Mouse (Mus musculus): Measurements from ENCODE around the gene Kdm5a. TPM values are rescaled to one million over a fixed set of nuclear protein-coding genes. Genes with fewer than 3 reads are reported as not detected.
A peak's percentile ranks its signal among the peaks of the same experiment; 100 is the strongest.

Kdm5a gene
- 37.5 and 39.4 TPM in 2 replicates for polyA plus RNA-seq (2015; fragmentation: Nextera tagmentation; extraction: Ambion mirVana)

- peak within 1 kb of the TSS; percentile 59 for H3K4me3 ChIP-seq (replicated peaks; ENCODE audit: low read length)
- H3K9me3 ChIP-seq (replicated peaks; ENCODE audit: control insufficient read depth, low read length) = no peaks in the 10 kb centered on the region
- peak within 1 kb of the TSS; percentile 95 for H3K4me2 ChIP-seq (ENCODE audit: low read depth, low read length)
- H3K27me3 ChIP-seq (ENCODE audit: control insufficient read depth, insufficient read depth, low read length) = no peaks in the 10 kb centered on the region
- WGBS = under 1% methylated on average over 71 of the region's 71 CpGs
- peaks cover 9% of the 10 kb centered on the region; the same call in 1 of the 2 replicates for H3K4me1 ChIP-seq (ENCODE audit: control insufficient read depth, insufficient read depth, low read length)
- peak within 1 kb of the TSS; percentile 91 for H3K9ac ChIP-seq (ENCODE audit: low read length)
- 0 out of 2 replicates have a peak, but pooled peaks cover 11% of the 10 kb centered on the region for H3K36me3 ChIP-seq (ENCODE audit: control insufficient read depth, insufficient read depth, low read length)
- H3K27ac ChIP-seq (ENCODE audit: low read length) = peak within 1 kb of the TSS; percentile 99
- ATAC-seq (ENCODE audit: insufficient read depth, low FRiP score) = peak; percentile 98
Measured at GRCm38 (mm10) chr6:120363688-120364522, at the start of gene Kdm5a, which contains the start of gene Ccdc77. Kdm5a (plus strand) TSS chr6:120364124. Ccdc77 (minus strand) TSS chr6:120364374.

GRCm38 (mm10) chr6:120318303-120318940 is 45.5 kb upstream of the Kdm5a start:
- Histone ChIP-seq H3K27ac (ENCODE audit: low read length) (peak overlapping the region; percentile 46; the same call in 1 of the 2 replicates), H3K4me3 (replicated peaks; ENCODE audit: low read length) (no peak overlapping the region), H3K27me3 (ENCODE audit: control insufficient read depth, insufficient read depth, low read length) (no peaks in the 10 kb centered on the region), H3K9ac (ENCODE audit: low read length) (no peak overlapping the region), H3K4me2 (ENCODE audit: low read depth, low read length) (no peak overlapping the region), H3K36me3 (ENCODE audit: control insufficient read depth, insufficient read depth, low read length) (no peaks in the 10 kb centered on the region), H3K9me3 (replicated peaks; ENCODE audit: control insufficient read depth, low read length) (no peaks in the 10 kb centered on the region), H3K4me1 (ENCODE audit: control insufficient read depth, insufficient read depth, low read length) (no peaks in the 10 kb centered on the region)
- 50% methylated on average over 11 of the region's 11 CpGs for WGBS
- ATAC-seq (ENCODE audit: insufficient read depth, low FRiP score) = peak; percentile 61

DNA sequence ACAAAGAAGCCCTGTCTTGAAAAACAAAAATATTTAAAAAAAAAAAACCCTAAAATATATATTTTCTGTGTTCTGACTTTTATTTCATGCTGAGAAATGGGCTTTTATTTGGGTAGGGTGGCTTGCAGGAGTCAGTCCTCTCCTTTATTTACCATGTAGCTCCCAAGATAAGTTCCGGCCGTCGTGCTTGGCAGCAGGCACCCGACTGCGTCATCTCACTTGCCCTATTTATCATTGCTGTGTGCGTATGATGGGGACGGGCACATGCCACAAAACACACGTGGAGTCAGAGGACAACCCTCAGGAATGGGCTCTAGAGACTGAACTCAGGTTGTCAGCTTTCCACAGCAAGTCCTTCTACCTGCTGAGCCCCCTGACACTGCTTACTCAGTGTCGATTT is 44.8 kb upstream of the Kdm5a start:
- H3K27me3 ChIP-seq (ENCODE audit: control insufficient read depth, insufficient read depth, low read length) = no peaks in the 10 kb centered on the region
- H3K36me3 ChIP-seq (ENCODE audit: control insufficient read depth, insufficient read depth, low read length) = no peaks in the 10 kb centered on the region
- peak; percentile 60; the same call in 1 of the 2 replicates for ATAC-seq (ENCODE audit: insufficient read depth, low FRiP score)
- H3K9me3 ChIP-seq (replicated peaks; ENCODE audit: control insufficient read depth, low read length) = no peaks in the 10 kb centered on the region
- H3K4me3 ChIP-seq (replicated peaks; ENCODE audit: low read length) = no peak overlapping the region
- 54% methylated on average over 9 of the region's 9 CpGs for WGBS
- no peaks in the 10 kb centered on the region for H3K4me1 ChIP-seq (ENCODE audit: control insufficient read depth, insufficient read depth, low read length)
- no peak overlapping the region for H3K9ac ChIP-seq (ENCODE audit: low read length)
- no peak overlapping the region for H3K27ac ChIP-seq (ENCODE audit: low read length)
- H3K4me2 ChIP-seq (ENCODE audit: low read depth, low read length) = no peak overlapping the region

GRCm38 (mm10) chr6:120320369-120320768 is 43.6 kb upstream of the Kdm5a start:
- Histone ChIP-seq H3K4me2 (ENCODE audit: low read depth, low read length) (no peak overlapping the region), H3K9ac (ENCODE audit: low read length) (no peak overlapping the region), H3K9me3 (replicated peaks; ENCODE audit: control insufficient read depth, low read length) (no peaks in the 10 kb centered on the region), H3K36me3 (ENCODE audit: control insufficient read depth, insufficient read depth, low read length) (no peaks in the 10 kb centered on the region), H3K4me3 (replicated peaks; ENCODE audit: low read length) (no peak overlapping the region), H3K27ac (ENCODE audit: low read length) (no peak overlapping the region), H3K27me3 (ENCODE audit: control insufficient read depth, insufficient read depth, low read length) (no peaks in the 10 kb centered on the region), H3K4me1 (ENCODE audit: control insufficient read depth, insufficient read depth, low read length) (no peaks in the 10 kb centered on the region)
- WGBS = 53% methylated on average over 2 of the region's 2 CpGs
- no peak for ATAC-seq (ENCODE audit: insufficient read depth, low FRiP score)

- ATAC-seq (ENCODE audit: insufficient read depth, low FRiP score) = no peak
- Histone ChIP-seq H3K9ac (ENCODE audit: low read length) (no peak overlapping the region), H3K27me3 (ENCODE audit: control insufficient read depth, insufficient read depth, low read length) (no peaks in the 10 kb centered on the region), H3K4me3 (replicated peaks; ENCODE audit: low read length) (no peak overlapping the region), H3K4me1 (ENCODE audit: control insufficient read depth, insufficient read depth, low read length) (no peaks in the 10 kb centered on the region), H3K4me2 (ENCODE audit: low read depth, low read length) (no peak overlapping the region), H3K27ac (ENCODE audit: low read length) (no peak overlapping the region), H3K9me3 (replicated peaks; ENCODE audit: control insufficient read depth, low read length) (no peaks in the 10 kb centered on the region), H3K36me3 (ENCODE audit: control insufficient read depth, insufficient read depth, low read length) (no peaks in the 10 kb centered on the region)
- WGBS = 29% methylated on average over 6 of the region's 6 CpGs
Measured at GRCm38 (mm10) chr6:120324295-120324927, 39.5 kb upstream of the Kdm5a start.

DNA sequence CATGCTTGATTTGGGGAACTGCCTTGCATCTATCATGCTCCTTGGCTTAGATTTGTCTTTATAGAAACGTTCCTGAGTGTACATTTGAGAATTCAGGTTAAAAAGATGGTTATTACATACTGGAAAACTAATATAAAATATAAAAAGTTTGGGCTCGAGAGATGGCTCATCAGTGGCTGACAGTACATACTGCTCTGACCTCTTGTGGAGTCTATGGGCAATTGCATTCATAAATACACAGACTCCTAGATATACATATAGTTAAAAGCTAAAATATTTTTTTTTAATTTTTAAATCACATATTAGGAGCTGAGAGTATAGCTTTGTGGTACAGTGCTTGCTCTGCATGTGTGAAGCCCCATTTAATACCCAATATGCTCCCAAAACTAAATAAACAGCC is 31.6 kb upstream of the Kdm5a start:
- 72% methylated on average over 2 of the region's 2 CpGs for WGBS
- no peak for ATAC-seq (ENCODE audit: insufficient read depth, low FRiP score)
- H3K36me3 ChIP-seq (ENCODE audit: control insufficient read depth, insufficient read depth, low read length) = peaks cover 10% of the 10 kb centered on the region

GRCm38 (mm10) chr6:120343992-120344391 is 19.9 kb upstream of the Kdm5a start:
- no peaks in the 10 kb centered on the region for H3K27me3 ChIP-seq (ENCODE audit: control insufficient read depth, insufficient read depth, low read length)
- H3K9ac ChIP-seq (ENCODE audit: low read length) = no peak overlapping the region
- H3K9me3 ChIP-seq (replicated peaks; ENCODE audit: control insufficient read depth, low read length) = no peaks in the 10 kb centered on the region
- no peak overlapping the region for H3K27ac ChIP-seq (ENCODE audit: low read length)
- WGBS = 43% methylated on average over 1 of the region's 1 CpGs
- H3K4me2 ChIP-seq (ENCODE audit: low read depth, low read length) = no peak overlapping the region
- H3K36me3 ChIP-seq (ENCODE audit: control insufficient read depth, insufficient read depth, low read length) = peaks cover 23% of the 10 kb centered on the region
- H3K4me3 ChIP-seq (replicated peaks; ENCODE audit: low read length) = no peak overlapping the region
- H3K4me1 ChIP-seq (ENCODE audit: control insufficient read depth, insufficient read depth, low read length) = no peaks in the 10 kb centered on the region
- ATAC-seq (ENCODE audit: insufficient read depth, low FRiP score) = no peak

More for the DNA sequence above, 31.6 kb upstream of the Kdm5a start:
- H3K27me3 ChIP-seq (ENCODE audit: control insufficient read depth, insufficient read depth, low read length) = no peaks in the 10 kb centered on the region
- H3K27ac ChIP-seq (ENCODE audit: low read length) = no peak overlapping the region
- H3K4me1 ChIP-seq (ENCODE audit: control insufficient read depth, insufficient read depth, low read length) = no peaks in the 10 kb centered on the region
- no peak overlapping the region for H3K4me2 ChIP-seq (ENCODE audit: low read depth, low read length)
- H3K9ac ChIP-seq (ENCODE audit: low read length) = no peak overlapping the region
- H3K9me3 ChIP-seq (replicated peaks; ENCODE audit: control insufficient read depth, low read length) = no peaks in the 10 kb centered on the region
- H3K4me3 ChIP-seq (replicated peaks; ENCODE audit: low read length) = no peak overlapping the region

GRCm38 (mm10) chr6:120349018-120349417 is 14.9 kb upstream of the Kdm5a start:
- no peak overlapping the region for H3K27ac ChIP-seq (ENCODE audit: low read length)
- no peaks in the 10 kb centered on the region for H3K4me1 ChIP-seq (ENCODE audit: control insufficient read depth, insufficient read depth, low read length)
- no peak overlapping the region for H3K9ac ChIP-seq (ENCODE audit: low read length)
- H3K4me3 ChIP-seq (replicated peaks; ENCODE audit: low read length) = no peak overlapping the region
- 89% methylated on average over 3 of the region's 3 CpGs for WGBS
- H3K27me3 ChIP-seq (ENCODE audit: control insufficient read depth, insufficient read depth, low read length) = no peaks in the 10 kb centered on the region
- H3K36me3 ChIP-seq (ENCODE audit: control insufficient read depth, insufficient read depth, low read length) = peaks cover 24% of the 10 kb centered on the region
- no peak overlapping the region for H3K4me2 ChIP-seq (ENCODE audit: low read depth, low read length)
- no peak for ATAC-seq (ENCODE audit: insufficient read depth, low FRiP score)
- no peaks in the 10 kb centered on the region for H3K9me3 ChIP-seq (replicated peaks; ENCODE audit: control insufficient read depth, low read length)

DNA sequence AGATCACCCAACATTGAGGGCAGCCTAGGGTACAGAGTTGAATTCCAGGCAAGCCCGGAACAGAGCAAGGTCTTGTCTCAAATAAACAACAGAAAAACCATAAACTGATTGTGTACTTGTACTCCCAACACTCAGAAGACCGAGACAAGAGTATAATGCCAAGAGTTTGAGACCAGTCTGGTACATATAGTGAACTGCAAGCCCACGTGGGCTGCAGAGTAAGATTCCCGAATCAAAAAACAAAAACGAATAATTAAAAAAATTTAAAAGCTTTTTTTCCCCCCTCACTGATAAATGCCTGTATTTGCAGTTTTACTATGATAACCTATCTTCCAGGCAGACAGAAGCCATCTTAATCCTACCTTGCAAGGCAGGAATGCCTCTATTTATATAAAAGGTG is 7.4 kb upstream of the Kdm5a start:
- Histone ChIP-seq H3K9ac (ENCODE audit: low read length) (peak overlapping the region; percentile 75), H3K27me3 (ENCODE audit: control insufficient read depth, insufficient read depth, low read length) (no peaks in the 10 kb centered on the region), H3K4me1 (ENCODE audit: control insufficient read depth, insufficient read depth, low read length) (peaks cover 6% of the 10 kb centered on the region), H3K4me3 (replicated peaks; ENCODE audit: low read length) (peak overlapping the region; percentile 68), H3K4me2 (ENCODE audit: low read depth, low read length) (peak overlapping the region; percentile 77), H3K36me3 (ENCODE audit: control insufficient read depth, insufficient read depth, low read length) (no peaks in the 10 kb centered on the region), H3K27ac (ENCODE audit: low read length) (peak overlapping the region; percentile 86), H3K9me3 (replicated peaks; ENCODE audit: control insufficient read depth, low read length) (no peaks in the 10 kb centered on the region)
- WGBS = 20% methylated on average over 5 of the region's 5 CpGs
- no peak for ATAC-seq (ENCODE audit: insufficient read depth, low FRiP score)
